8 mouse cellular contexts compared by ENCODE assay signal in genomic region chr17:10079853-10080650, GRCm38 (mm10).
DNase-seq lines count a peak whose midpoint lies in the region; ATAC-seq lines count a peak whose summit lies in the region.

No protein-coding gene starts in this region.

- H3K36me3 ChIP-seq in midbrain, embryonic 11.5 days (ENCODE audit: control insufficient read depth, insufficient read depth, low read length) = no peaks in the 10 kb centered on the region
- no peaks in the 10 kb centered on the region for H3K36me3 ChIP-seq in midbrain, embryonic 15.5 days (replicated peaks)
- H3K36me3 ChIP-seq in heart, embryonic 14.5 days (ENCODE audit: control insufficient read depth, insufficient read depth, low read length) = no peaks in the 10 kb centered on the region
- no peaks in the 10 kb centered on the region for H3K36me3 ChIP-seq in kidney, embryonic 16.5 days (ENCODE audit: insufficient read depth, low read length)
- no peaks in the 10 kb centered on the region for H3K36me3 ChIP-seq in stomach, embryonic 14.5 days (ENCODE audit: control insufficient read depth, insufficient read depth, low read length)

- H3K9me3 ChIP-seq in midbrain, embryonic 11.5 days (ENCODE audit: control insufficient read depth, low read length) = no peaks in the 10 kb centered on the region
- no peaks in the 10 kb centered on the region for H3K9me3 ChIP-seq in midbrain, embryonic 15.5 days
- H3K9me3 ChIP-seq in heart, embryonic 14.5 days (ENCODE audit: control insufficient read depth, low read length) = no peaks in the 10 kb centered on the region
- no peaks in the 10 kb centered on the region for H3K9me3 ChIP-seq in kidney, embryonic 16.5 days (ENCODE audit: low read length)
- H3K9me3 ChIP-seq in stomach, embryonic 14.5 days (ENCODE audit: control insufficient read depth, low read depth, low read length) = no peaks in the 10 kb centered on the region

- peaks cover 4% of the 10 kb centered on the region; the same call in 1 of the 2 replicates for H3K4me1 ChIP-seq in midbrain, embryonic 11.5 days (ENCODE audit: control insufficient read depth, insufficient read depth, low read length)
- 0 out of 2 replicates have a peak, but pooled peaks cover 4% of the 10 kb centered on the region for H3K4me1 ChIP-seq in midbrain, embryonic 15.5 days
- H3K4me1 ChIP-seq in heart, embryonic 14.5 days (ENCODE audit: control insufficient read depth in 2 of 2, insufficient read depth in 2 of 2, low read length in 2 of 2) = peaks cover 10 to 17% of the 10 kb centered on the region in 2 experiments
- H3K4me1 ChIP-seq in kidney, embryonic 16.5 days (ENCODE audit: insufficient read depth, low read length) = peaks cover 9% of the 10 kb centered on the region; the same call in 1 of the 2 replicates
- H3K4me1 ChIP-seq in stomach, embryonic 14.5 days (ENCODE audit: control insufficient read depth, insufficient read depth, low read length) = peaks cover 8% of the 10 kb centered on the region; the same call in 1 of the 2 replicates

- no peak overlapping the region for H3K4me2 ChIP-seq in midbrain, embryonic 11.5 days
- no peak overlapping the region for H3K4me2 ChIP-seq in midbrain, embryonic 15.5 days
- H3K4me2 ChIP-seq in heart, embryonic 14.5 days (ENCODE audit: low read length) = no peak overlapping the region
- no peak overlapping the region for H3K4me2 ChIP-seq in kidney, embryonic 16.5 days (replicated peaks; ENCODE audit: low read depth, low read length)
- H3K4me2 ChIP-seq in stomach, embryonic 14.5 days (replicated peaks; ENCODE audit: low read depth, low read length) = no peak overlapping the region

- DNase-seq in midbrain, embryonic 11.5 days (ENCODE audit: low spot score, missing footprints) = no peak
- no peak for DNase-seq in layer of hippocampus, adult 9-11 months
- no peak for DNase-seq in ovary, postnatal 36 days (ENCODE audit: low spot score)
- DNase-seq in cerebellum, postnatal 36 days = no peak

- 88% methylated on average over 15 of the region's 15 CpGs for WGBS in midbrain, embryonic 11.5 days
- WGBS in midbrain, embryonic 15.5 days = 89% methylated on average over 15 of the region's 15 CpGs
- WGBS in heart, embryonic 14.5 days = 46% methylated on average over 15 of the region's 15 CpGs
- 34% methylated on average over 15 of the region's 15 CpGs for WGBS in kidney, embryonic 16.5 days
- WGBS in stomach, embryonic 14.5 days = 63% methylated on average over 15 of the region's 15 CpGs

- H3K9ac ChIP-seq in midbrain, embryonic 11.5 days (ENCODE audit: low read length) = no peak overlapping the region
- no peak overlapping the region for H3K9ac ChIP-seq in midbrain, embryonic 15.5 days
- H3K9ac ChIP-seq in heart, embryonic 14.5 days (ENCODE audit: low read length) = no peak overlapping the region
- H3K9ac ChIP-seq in kidney, embryonic 16.5 days (replicated peaks; ENCODE audit: low read length) = no peak overlapping the region
- H3K9ac ChIP-seq in stomach, embryonic 14.5 days (replicated peaks; ENCODE audit: low read depth, low read length) = no peak overlapping the region

- H3K27me3 ChIP-seq in midbrain, embryonic 11.5 days (ENCODE audit: control insufficient read depth, insufficient read depth, low read length) = no peaks in the 10 kb centered on the region
- H3K27me3 ChIP-seq in midbrain, embryonic 15.5 days (replicated peaks) = no peaks in the 10 kb centered on the region
- no peaks in the 10 kb centered on the region for H3K27me3 ChIP-seq in heart, embryonic 14.5 days (ENCODE audit: control insufficient read depth, insufficient read depth, low read length)
- no peaks in the 10 kb centered on the region for H3K27me3 ChIP-seq in kidney, embryonic 16.5 days (ENCODE audit: insufficient read depth, low read length)
- H3K27me3 ChIP-seq in stomach, embryonic 14.5 days (ENCODE audit: control insufficient read depth, insufficient read depth, low read length) = no peaks in the 10 kb centered on the region

- H3K27ac ChIP-seq in midbrain, embryonic 11.5 days (ENCODE audit: low read depth, low read length) = no peak overlapping the region
- no peak overlapping the region for H3K27ac ChIP-seq in midbrain, embryonic 15.5 days
- peak overlapping the region in 1 of 2 experiments; percentile 50; a peak in 3 of 4 replicates for H3K27ac ChIP-seq in heart, embryonic 14.5 days (replicated peaks in 1 of 2; ENCODE audit: control insufficient read depth in 1 of 2, insufficient read depth in 1 of 2, low read depth in 2 of 2, low read length in 2 of 2)
- H3K27ac ChIP-seq in kidney, embryonic 16.5 days (ENCODE audit: low read length) = no peak overlapping the region
- no peak overlapping the region for H3K27ac ChIP-seq in stomach, embryonic 14.5 days (ENCODE audit: low read length)

- ATAC-seq in midbrain, embryonic 11.5 days (ENCODE audit: low FRiP score) = 0 out of 2 replicates have a peak, but pooled peaks have one; percentile 20
- no peak for ATAC-seq in midbrain, embryonic 15.5 days (replicated peaks)
- peak; percentile 89 for ATAC-seq in heart, embryonic 14.5 days (ENCODE audit: insufficient number of reproducible peaks, insufficient read depth, low FRiP score, low read depth)
- peak; percentile 84 for ATAC-seq in kidney, embryonic 16.5 days (ENCODE audit: low FRiP score, low TSS enrichment)
- peak; percentile 71; the same call in 1 of the 2 replicates for ATAC-seq in stomach, embryonic 14.5 days (ENCODE audit: insufficient number of reproducible peaks, insufficient read depth, low FRiP score, low read depth)

- no peak overlapping the region for H3K4me3 ChIP-seq in midbrain, embryonic 11.5 days (ENCODE audit: low read depth, low read length)
- no peak overlapping the region for H3K4me3 ChIP-seq in midbrain, embryonic 15.5 days
- H3K4me3 ChIP-seq in heart, embryonic 14.5 days (ENCODE audit: control insufficient read depth in 1 of 2, insufficient read depth in 1 of 2, low read depth in 1 of 2, low read length in 2 of 2) = no peak overlapping the region
- no peak overlapping the region for H3K4me3 ChIP-seq in kidney, embryonic 16.5 days (ENCODE audit: low read length)
- H3K4me3 ChIP-seq in stomach, embryonic 14.5 days (ENCODE audit: low read depth, low read length) = no peak overlapping the region
